Mouse (Mus musculus): ENCODE measurements around the gene 1810013L24Rik.

- TF ChIP-seq POLR2A (IDR thresholded peaks at IDR 0.05; ENCODE audit: control insufficient read depth, extremely low read depth, insufficient read depth, low read length, poor library complexity) (peak; percentile 98), CTCF (IDR thresholded peaks at IDR 0.05; ENCODE audit: borderline replicate concordance, control insufficient read depth, extremely low read depth, insufficient read depth, low read length, poor library complexity) (peak; percentile 68; the same call in 1 of the 2 replicates)
Observed at GRCm38 (mm10) chr16:8829564-8830359, at the start of gene 1810013L24Rik.
